Mouse (Mus musculus): ENCODE measurements around the gene Thrb.

The Thrb gene

DNA sequence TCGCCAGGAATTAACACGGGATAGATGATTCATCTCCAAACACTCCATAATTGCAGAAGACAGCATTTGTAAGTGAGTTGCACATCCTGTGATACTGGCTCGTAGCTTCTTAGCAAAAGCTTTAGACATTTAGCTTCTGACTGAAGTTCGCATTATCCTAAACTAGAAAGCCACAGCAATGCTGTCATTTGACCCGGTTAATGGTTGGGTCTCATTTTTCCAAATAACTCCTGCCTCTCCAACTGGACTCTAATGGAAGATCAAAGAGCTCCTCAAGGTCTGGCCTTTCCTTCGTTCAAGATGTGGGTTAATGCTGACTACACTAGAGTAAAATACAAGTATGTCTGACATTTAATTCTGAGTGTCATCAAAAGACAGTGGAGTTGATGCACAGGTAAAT, 208.3 kb downstream of the Thrb start:
- DNase-seq (ENCODE audit: low read depth, low spot score) = no peak

DNA sequence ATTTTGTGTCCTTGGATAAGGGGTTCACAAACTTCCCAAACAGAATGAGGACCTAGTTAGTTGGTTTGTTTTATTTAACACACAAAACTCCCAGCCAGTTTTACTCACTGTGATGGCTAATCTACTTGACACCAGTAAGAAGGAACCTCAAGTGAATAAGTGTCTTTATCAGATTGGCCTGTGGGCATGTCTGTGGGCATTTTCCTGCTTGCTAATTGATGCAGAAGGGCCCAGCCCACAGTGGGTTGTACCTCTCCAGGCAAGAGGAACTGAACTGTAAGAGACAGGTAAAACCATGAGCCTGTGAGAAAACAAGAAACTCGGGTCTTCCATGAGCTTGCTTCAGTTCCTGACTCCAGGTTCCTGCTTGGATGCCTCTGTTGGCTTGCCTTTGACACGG, 215.9 kb downstream of the Thrb start:
- no peak for DNase-seq (ENCODE audit: low read depth, low spot score)

DNA sequence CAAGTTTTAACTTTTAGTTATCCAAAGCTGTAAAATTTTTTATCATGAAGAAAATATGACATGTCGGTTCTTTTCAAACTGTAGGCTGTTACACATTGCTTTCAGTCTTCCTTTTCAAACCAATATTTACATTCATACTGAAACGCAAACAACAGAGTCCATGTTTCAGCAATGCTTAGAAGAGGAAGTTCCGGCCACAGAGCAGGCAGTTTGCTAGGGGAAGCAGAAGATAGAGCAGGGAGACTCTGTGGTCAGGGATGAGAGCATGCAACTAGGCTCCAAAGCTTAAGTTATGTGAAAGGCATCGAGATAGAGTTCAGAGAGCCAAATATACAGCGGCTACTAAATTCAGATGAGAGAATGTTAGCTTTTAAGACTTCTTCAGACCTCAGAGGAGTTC, 219.4 kb downstream of the Thrb start:
- no peak for DNase-seq (ENCODE audit: low read depth, low spot score)

DNA sequence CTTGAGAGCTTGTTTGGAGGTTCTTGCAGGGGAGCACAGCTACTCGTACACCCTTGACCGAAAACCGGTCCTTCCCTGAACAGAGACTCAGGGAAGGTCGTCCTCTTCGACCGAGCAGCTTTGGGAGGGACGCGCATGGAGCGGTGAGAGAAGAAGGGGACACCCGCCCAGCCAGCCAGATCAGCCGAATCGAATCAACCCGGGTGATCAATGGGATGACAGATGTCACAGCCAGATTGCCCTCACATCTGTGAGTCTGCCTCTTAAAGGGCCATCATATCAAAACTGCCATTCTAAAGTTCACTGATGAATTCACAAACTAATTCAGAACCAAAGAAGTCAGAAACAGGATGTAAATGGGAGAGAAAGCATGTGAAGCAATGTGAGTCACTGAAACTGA, 224.8 kb downstream of the Thrb start:
- no peak for DNase-seq (ENCODE audit: low read depth, low spot score)

DNA sequence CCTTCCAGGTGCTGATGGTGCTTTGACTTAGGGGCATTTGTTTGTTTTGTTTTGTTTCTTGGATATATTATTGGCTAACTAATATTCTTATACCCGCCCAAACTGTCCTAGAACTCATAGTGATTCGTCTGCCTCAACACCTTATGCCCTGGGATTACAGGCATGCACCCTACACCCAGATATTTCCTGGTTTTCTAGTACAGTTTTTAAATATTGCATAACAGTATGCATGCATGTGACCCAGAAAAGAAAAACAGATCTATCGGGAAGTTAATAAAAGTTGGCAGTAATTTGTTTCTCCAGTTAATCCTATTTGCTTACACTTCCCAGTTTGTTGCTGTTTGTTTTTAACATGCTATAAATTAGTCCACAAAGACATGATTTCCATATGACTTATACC, 225.3 kb downstream of the Thrb start:
- DNase-seq (ENCODE audit: low read depth, low spot score) = no peak

DNA sequence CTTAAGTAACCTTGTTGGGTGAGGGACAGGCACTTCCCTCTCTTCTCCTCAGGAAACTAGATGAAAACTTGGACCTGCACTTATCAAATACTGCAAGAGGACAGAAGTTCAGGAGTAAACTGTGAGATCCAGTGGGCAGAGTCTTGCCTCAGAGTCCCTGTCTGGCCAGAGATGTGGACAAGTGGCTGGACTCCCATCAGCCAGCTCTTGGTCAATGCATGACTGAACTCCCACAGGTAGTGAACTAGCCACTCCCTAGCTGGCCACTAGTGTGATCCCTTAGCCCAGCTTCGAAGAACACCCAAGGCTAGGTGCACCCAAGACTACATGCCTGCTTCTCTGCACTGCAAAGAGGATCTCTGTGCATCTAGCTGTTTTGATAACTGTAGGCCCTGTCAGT, 234.7 kb downstream of the Thrb start:
- DNase-seq (ENCODE audit: low read depth, low spot score) = no peak

DNA sequence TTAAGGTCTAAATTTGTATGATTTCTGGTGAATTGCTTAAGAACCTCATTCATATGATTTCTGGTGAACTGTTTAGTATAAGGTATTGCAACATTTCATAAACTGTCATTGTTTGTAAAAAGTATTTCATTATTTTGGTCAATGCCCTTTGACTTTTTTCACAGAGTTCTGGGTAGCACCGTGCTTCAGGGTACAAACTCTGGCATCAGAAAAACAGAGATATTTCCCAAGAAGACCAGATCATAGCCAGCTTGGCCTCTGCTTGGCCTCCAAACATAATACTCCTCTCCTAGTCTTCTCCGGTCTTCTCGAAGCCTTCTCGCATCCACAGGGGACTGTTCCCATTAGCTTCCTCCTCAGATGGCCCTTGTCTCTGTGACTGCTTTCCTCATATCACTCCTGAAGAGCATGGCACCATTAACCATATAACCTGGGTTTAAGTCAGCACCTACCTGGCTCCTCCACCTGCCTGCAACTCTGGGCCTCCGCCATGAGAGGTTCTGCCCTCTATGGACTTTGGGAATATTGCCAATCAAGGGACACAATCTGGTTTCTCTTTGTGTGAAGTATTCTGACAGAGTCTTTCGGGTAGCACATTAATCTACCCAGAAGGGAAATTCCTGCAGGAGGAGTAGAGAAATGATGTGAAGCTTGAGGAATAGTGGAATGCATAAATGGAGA, 239.8 kb downstream of the Thrb start:
- no peak for DNase-seq (ENCODE audit: low read depth, low spot score)

DNA sequence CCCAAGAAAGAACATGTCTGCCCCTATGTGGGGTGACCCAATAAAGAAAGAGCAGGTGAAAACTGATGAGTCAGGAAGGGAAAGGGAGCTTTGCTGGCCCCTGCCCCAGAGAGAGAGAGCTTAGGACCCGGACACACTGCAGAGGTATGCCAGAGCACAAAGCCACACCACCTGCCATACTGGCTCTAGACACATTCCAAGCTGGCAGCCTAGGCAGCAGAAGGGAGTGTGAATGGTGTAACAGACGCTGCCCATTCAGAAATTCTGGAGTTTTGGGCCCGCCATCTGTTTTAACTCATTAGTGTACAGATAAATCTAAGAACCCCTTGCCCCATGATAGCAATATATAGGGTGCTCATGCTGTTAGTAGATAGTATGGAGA, 240.3 kb downstream of the Thrb start:
- no peak for DNase-seq (ENCODE audit: low read depth, low spot score)

DNA sequence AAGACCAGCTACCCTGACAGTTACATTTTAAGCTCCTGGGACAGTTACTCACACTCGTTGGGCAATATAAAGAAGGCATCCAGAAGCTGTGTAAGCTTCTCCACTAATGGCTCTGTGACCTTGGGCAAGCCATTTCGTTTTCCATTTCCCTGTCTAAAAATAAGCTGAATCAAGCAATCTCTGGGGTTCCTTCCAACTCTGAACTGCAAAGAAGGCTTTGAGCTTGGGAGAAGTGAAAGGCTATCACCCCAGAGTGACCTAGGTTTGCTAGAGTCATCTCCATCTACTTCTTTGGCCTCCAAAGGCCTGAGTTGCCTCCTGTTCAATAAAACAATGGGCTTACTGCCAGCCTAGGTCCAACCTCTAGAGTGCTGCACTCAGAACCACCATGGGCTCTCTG, 242.4 kb downstream of the Thrb start:
- no peak for DNase-seq (ENCODE audit: low read depth, low spot score)

DNA sequence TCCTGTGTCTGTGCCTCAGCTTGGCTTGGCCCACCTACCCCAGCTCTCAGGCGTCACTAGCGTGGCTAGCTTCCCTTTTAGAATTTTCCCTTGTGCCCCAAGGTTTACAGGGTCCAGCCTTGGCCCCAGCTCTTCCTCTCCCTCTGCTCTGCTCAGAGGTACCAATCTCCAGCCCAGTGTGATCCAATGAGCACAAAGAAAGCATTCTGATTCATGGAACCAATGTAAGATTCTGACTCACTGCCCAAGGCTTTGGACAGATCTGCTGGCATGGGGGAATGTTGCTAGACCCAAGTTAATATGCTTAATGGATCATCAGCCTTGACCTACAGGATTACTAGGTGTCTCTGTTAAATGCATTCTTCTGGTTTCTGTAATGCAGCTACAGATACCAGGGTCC, 243.1 kb downstream of the Thrb start:
- DNase-seq (ENCODE audit: low read depth, low spot score) = no peak

DNA sequence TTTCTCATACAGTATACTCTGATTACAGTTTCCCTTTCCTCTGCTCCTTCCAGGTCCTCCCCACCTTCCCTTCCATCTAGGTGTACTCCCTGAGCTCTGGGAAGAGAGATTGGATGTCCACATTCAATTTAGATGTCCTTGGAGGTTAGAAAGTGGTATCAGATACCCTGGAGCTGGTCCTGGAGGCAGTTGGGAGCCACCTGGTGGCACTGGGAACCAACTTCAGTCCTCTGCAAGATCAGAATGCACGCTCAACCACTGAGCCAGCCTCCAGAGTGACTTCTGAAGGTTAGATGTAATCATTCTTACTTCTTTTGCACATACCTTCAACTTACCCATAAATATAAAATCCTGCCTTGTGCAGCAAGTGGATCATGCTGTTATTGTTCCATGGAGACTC, 244.5 kb downstream of the Thrb start:
- no peak for DNase-seq (ENCODE audit: low read depth, low spot score)

DNA sequence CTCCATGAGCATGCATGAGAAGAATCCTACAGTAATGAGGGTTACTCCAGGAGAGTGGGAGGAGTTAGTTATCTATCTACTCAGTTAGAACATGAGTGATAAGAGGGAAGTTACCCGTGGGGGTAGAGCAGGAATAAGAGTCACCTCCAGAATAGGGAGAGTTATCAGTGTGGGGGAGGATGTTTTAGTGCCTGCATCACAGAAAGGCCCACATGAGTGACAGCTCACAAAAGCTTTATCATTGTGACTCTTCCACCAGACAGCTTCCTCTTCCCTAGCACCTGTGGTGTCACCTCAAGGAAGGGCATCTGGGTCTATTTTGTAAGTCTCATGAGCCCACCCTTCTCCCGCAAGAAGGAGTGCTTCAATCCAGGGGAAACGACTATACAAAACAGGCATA, 245.6 kb downstream of the Thrb start:
- DNase-seq (ENCODE audit: low read depth, low spot score) = no peak

DNA sequence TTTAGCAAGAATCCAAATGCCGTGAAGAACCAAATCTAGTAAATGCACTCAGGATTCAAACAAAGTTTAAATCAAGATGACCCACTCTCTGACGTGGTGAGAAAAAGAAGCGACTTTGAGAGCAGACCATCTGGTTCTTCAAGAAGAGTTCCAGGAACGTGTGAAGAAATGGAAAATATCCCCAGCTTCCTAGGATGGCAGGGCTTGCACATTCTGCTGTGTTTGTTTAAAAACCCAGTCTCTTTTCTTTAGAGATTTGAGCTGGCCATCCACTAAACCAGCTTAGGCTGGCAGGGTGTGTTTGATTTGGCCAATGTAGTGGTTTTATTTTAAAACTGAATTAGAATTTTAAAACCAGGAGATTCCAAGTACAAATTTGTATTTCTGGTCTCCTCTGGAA, 246.9 kb downstream of the Thrb start:
- DNase-seq (ENCODE audit: low read depth, low spot score) = no peak

DNA sequence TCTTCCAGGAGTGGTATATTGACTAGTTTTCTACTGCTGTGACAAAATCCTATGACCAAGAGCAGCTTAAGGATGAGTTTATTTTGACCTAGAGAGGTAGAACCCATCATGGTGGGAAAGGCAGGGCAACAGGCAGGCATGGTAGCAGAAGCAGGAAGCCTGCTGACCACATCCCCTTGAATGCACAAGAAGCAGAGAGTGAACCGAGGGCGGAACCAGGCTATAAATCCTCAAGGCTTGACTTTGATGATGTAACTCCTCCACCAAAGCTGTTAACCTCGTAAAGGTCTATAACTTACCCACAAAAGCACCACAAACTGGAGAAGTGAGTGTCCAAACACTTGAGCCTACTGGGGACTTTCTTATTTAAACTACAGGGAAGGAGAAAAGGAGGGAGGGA, 251.1 kb downstream of the Thrb start:
- DNase-seq (ENCODE audit: low read depth, low spot score) = no peak

DNA sequence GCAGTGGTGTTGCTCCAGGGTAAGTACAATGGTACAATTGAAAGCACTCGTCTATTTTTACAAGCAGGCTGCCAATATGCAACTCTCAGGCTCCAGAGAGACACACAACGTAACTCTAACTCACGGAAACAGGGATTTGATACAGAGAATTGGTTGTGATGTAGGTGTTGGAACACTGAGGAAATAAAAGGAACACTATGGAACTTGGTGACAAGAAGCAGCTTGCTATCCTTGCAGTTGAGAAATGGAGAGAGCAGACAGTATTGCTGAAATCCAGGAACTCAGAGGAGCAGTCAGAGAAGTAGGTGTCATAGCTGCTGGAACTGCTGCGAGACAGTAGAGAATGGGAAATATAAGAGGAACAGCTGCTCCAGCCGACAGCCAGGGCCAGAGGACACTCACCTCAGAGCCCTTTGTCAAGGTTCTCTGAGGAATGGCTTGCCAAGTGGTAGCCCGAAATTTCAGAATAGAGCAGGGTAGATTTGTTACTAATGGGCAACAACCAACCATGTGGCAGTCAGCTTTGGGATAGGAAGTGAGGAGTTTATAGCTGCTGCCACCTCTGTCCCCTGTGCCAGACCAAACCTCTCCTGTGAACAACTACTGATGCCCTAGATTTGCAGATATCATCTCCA, 252.6 kb downstream of the Thrb start:
- no peak for DNase-seq (ENCODE audit: low read depth, low spot score)

DNA sequence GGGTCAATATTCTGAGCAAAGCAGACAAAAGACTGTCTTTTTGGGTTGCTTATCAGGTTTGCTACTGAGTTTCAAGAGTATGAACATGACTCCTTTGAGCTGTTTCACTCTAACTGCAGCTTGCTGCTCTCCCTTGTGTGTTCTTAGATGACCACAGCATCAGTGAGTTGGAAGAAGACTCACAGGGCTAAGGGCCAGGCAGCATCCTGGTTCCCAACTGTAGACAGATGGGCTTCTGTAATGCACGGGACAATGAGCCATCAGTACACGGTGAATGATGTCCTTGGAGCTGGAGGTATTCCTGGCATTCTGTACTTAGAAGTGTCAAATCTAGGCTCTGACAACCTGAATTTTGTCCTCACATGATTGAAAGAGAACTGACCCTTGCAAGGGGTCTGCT, 255.5 kb downstream of the Thrb start:
- no peak for DNase-seq (ENCODE audit: low read depth, low spot score)

DNA sequence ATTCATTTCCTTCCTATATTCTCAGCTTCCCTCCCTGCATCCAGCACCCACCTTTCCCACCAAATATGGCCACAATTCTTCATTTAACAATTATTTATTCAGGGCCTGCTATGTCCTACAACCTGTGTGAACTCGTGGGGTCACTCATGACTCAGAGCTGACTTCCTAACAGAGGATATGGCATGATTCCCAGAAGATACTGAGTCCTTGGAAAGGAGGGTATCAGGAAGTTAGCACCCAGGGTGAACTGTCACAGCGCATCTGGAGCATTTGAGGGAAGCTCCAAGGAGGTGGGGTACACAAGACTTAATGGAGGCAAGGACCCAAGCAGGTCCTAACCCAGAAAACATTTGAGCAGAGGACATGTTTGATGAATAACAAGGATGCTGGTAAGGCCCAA, 256.6 kb downstream of the Thrb start:
- no peak for DNase-seq (ENCODE audit: low read depth, low spot score)

DNA sequence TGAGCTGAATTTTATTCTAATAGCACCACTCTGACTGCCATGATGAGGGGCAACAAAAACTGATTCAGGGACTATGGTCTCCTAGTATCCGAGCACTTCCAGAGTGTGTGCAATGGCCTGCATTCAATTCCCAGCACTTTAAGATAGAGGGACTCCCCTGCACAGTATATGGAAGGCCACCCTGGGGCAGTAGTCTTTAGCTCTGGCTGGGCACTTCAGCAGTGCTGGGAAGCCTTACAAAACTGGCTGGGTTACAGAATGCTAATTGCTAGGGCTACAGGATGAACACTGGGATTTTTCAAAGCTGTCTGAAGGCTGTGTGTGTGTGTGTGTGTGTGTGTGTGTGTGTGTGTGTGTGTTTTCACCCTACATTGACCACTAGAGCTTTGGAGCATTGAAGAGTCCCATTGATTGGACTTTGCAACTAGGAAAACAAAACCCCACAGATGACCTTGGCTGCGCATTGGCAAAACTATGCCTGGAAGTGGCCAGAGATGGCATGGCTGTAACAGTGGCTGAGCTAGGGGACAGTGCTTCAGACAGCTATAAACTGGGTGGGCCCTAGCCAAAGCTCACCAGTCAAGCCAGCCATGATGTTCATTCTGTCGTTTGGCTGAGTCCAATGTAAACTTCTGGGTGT, 257.2 kb downstream of the Thrb start:
- DNase-seq (ENCODE audit: low read depth, low spot score) = no peak

DNA sequence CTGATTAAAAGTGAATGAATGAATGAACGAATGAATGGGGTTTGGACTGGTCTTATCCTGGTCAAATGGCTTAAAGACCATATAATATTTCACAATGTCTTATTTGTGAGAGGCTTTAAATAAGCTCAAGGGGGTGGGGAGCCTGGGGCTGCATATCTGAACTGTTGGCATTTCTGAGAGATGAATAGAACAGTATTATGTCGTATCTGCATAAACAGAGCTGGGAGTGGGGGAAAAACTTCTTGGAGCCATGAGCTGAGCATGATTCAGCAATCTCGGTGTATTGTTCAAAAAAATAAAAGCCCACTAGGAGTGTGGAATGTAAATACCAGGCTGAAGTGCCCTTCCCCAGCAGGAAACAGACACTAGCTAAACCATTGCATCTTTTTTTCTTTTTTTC, 257.8 kb downstream of the Thrb start:
- no peak for DNase-seq (ENCODE audit: low read depth, low spot score)

DNA sequence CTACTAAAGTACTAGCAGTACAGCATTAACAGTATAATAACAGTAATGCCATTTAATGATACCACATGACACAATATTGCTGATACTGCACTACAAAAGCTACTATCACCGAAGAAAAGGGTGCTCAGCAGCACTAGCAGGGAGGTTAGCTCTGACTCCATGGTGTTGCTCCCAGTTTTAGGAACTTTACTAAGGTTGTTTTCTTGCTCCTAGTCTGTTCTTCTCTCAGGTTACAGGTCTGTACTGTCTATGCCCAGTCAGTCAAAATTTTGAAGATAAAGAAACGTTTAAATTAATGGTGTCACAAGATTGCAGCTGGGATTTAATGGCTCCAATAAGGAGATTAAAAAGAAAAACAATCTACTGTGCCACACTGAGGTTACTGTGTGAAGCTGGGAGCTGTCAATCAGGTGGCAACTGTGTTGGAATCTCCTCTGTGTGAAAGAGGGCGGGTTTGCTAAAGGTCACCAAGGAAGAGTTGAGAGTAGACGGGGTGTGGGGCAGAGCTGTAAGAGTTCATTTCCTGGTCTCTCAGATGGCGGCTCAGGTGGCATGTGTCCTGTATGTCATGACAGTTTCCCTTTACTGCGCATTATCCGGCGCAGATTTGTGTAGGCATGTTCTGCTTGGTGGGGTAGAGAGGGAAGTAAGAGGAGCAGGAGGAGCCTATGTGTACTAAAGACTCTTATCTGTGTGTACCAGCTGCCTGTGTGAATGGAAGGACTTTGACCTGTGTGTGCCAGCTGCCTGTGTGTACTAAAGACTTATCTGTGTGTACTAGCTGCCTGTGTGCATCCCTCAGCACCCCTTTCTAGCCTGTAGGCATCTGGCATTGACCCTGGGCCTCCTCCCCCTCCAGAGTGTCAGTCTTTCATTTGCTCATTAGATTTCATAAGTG, 263.0 kb downstream of the Thrb start:
- no peak for DNase-seq (ENCODE audit: low read depth, low spot score)

DNA sequence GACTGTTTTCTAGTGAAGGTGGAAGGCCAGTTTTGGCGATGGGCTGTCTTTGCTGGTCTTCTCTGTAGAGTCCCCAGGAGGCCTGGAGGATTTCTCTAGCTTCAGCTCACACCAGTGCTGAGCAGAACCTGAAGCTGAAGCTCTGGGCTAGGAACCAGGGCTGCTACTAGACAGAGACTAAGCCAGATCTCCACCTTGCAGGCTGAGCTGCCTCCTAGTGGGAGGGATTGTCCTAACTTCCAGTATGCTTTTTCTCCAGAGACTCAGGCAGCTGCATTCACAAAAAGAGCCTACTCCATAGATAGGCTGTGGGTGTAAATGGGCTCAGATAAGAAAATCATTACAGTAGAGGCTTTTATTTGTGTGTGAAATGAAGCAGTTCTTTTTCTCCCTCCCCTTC, 267.4 kb downstream of the Thrb start:
- DNase-seq (ENCODE audit: low read depth, low spot score) = no peak

DNA sequence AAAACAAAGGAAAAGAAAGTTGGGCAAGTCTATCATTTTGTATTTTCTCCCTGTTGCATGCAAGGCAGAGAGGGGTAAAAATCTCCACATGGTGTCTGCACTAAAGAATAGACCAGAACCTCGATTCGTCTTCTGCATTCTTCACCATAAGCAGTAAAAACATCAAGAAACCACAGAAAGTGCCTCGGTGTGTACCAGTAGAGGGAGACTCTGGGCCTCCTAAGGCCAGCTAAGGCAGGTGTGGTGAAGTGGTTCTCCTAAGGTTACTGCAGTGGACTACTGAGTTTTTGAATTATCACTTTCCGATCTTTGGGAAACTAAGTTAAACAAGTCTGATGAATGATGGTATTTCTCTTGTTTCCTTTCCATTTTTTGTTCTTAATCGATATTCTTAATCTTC, 269.5 kb downstream of the Thrb start:
- DNase-seq (ENCODE audit: low read depth, low spot score) = no peak

Data from brain, embryonic 18.5 days (tissue).